Mouse (Mus musculus) adrenal gland, postnatal 14 days (tissue): ENCODE measurements around the gene Mat2a. TPM values are rescaled to one million over a fixed set of nuclear protein-coding genes. Genes with fewer than 3 reads are reported as not detected.
A peak's percentile ranks its signal among the peaks of the same experiment; 100 is the strongest.
"Not testable (repeated sequence)": the region's sequence is repeated elsewhere in the genome, so short reads cannot be mapped to it uniquely, and the experiment has no call there.

ENCODE experiments used
- DNase-seq: peaks from one replicate; pipeline ENCODE4 v3.0.0; 2021; ENCODE audit warnings: mixed read lengths
- total RNA-seq: library from RNA; stranded (reverse); gene quantifications from 2 replicates; pipeline ENCODE4 v1.2.3, GENCODE M21; 2021

Mat2a gene
- total RNA-seq, 1 experiment from 2014 or later = 257 TPM

DNA sequence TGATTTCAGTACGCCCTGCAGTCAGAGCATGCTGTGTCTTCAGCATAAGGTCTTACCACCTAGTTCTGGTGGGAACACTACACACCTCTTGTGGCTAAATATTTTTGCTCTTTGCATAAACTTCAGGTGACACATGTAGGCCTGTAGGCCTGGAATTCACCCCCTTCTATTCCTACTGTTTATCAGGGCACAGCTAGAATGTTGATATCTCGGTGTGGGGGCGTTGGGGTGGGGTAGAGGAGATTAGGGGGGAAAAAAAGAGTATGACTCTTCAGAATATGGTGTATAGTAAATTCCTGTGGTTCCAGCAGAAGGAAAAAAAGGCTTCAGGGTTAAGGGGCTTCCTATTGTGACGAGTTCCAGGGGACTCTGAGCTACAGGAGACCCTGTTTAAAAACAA, 17.2 kb upstream of the Mat2a start:
- DNase-seq = no peak

DNA sequence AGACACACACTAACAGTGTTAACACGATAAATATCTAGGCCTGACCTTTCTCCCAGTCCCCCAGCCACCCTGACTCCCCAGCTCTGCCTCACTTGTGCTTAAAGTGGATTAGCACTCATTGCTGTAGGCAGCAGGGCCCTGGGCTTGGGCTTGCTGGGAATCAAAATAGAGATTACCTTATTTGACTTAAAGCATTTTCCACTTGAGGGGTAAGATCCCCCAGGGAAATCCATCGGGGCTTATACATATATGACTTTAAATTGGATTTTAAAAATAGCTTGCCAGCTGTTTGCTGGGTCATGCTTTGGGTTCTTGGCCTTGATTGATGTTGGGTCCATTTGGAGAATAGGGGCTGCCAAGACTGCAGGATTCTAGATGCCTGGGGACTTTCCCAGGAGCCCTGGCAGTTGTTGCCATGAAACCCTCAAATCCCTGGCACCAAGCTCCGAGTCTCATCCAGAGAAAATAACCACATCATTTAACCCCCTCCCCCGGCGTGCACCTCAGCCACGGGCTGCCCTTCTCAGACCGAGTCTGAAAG, 15.5 kb upstream of the Mat2a start:
- no peak for DNase-seq

DNA sequence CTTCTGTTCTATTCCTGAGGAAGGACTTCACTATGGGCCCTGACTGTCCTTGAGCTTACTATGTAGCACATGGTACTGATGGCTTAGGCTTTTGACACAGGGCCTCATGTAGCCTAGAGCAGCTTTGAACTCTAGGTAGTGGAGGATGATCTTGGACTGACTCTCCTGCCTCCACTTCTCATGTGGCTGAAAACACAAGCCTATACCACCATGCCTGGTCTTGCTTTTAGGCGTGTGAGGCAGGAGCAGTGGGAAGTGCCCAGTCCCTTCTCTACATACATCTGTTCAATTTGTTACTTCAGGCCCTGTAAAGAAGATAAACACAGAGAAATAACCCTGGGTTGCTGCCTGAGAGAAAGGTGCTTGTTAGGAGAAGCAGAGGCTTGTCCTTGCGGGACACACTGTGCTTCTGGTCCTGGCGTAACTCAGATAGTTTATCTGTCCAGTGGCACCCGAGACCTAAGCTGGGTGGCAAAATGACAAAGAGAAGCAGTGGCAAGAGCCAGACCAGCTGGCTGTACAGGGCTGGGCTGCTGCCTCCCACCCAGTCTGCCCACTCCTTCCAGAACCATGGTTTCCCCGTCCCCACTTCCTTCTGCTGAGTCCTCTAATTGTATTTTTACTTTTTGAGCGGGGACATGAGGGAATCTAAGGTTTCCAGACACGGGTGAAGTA, 14.9 kb upstream of the Mat2a start:
- peak; percentile 50 for DNase-seq

DNA sequence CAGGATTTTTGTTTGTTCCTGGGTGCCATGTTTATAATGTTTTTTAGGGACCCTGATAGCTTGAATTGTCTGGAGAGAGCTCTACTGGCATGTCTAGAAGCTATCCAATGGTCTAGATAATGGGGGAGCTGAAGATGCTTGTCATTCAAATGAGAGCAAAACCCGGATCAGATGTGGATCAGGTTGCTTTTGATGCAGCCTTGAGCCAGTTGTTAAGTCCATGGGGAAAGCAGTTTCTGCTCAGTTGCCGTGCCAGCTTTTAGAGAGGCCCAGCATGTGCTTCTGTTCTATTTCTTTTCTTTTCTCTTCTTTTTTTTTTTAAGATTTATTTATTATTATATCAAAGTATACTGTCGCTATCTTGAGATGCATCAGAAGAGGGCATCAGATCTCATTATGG, 14.2 kb upstream of the Mat2a start:
- DNase-seq = no peak

DNA sequence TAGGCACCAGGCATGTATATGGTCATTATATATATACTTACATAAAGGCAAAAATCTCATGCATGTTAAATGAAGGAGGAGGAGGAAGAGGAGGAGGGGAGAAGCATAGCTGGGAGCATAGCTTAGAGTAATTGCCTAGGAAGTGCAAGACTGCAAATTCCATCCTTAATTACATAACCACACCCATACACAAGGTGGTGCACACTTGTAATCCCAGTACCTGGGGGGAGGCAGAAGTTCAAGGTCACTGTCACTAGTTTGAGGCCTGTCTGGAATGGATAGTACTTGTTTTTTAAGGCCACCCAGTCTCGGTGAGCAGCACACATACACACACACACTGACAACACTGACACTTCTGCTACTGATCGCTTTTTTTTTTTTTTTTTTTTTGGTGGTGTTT, 13.0 kb upstream of the Mat2a start:
- no peak for DNase-seq

DNA sequence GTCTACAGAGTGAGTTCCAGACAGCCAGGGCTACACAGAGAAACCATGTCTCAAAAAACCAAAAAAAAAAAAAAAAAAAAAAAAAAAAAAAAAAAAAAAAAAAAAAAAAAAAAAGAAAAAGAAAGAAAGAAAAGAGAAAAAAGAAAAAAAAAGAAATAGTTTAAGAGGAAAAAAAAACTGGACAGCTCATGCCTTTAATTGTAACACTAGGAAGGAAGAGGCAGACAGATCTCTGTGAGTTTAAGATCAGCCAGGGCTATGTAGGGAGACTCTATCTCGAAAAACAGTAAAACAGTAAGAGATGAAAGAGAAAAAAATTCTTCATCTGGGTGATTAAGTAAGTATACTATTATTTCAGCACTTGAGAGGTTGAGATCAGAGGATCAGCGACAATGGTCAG, 12.4 kb upstream of the Mat2a start:
- not testable (repeated sequence) for DNase-seq

DNA sequence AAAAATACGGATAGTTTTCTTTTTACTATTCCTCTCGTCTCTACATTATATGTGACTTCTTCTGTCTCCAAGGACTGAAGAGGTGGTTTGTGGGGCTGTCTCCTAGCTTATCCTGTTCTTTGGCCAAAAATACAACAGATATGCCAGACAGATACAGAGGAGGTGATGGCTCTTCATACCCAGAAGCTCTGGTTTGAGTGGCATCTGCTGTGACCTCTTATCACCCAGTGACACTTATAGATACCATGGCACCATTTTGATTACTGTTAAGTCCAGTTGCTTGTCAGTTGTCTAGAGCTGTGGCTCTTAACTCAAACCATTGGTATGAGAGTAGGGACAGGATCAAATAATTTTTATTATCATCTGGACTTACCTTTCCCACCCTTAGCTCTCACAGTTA, 8.1 kb upstream of the Mat2a start:
- no peak for DNase-seq

DNA sequence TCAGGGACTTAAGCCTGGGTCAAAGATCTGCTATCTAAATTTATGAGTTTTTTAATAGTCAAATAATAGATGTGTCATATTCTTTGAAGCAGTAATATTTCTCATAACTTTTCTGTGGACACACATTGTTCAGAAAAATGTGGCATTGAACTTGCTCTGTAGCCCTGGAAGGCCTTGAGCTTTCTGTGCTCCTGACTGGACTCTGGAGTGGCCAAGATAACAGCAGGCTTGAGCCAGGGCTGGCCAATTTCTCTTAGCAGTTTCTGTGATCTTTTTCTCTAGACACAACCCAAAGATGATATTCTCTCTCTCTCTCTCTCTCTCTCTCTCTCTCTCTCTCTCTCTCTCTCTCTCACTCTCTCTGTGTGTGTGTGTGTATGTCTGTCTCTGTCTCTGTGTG, 5.7 kb upstream of the Mat2a start:
- DNase-seq = peak; percentile 65

DNA sequence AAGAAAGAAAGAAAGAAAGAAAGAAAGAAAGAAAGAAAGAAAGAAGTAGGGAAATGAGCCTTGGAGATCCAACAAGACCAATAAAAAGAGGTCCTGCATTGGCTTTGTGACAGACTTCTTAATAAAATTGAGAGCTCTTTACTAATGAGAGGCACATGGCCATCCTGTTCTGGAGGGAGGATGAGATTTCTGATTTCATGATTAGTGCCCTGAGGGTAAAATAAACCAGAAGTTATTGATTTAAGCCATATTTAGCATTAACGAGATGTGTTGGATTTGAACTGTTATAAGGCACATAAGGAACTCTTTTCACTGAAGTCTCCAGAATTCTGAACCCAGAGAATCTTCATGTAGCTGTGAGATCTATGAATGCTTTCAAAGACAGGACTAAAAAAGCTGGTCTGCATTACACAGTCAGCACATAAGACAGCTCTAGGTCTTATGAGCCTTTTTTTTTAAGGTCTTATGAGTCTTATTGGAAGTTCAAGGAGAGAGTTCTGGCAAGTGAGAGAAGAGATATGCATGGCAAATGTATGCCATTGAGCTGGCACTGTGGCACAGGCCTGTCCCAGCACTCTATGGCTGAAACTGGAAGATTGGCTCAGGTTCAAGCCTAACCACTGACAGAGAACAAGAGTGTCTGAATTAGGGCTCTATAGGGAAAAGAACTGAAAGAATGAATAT, 3.7 kb upstream of the Mat2a start:
- no peak for DNase-seq

DNA sequence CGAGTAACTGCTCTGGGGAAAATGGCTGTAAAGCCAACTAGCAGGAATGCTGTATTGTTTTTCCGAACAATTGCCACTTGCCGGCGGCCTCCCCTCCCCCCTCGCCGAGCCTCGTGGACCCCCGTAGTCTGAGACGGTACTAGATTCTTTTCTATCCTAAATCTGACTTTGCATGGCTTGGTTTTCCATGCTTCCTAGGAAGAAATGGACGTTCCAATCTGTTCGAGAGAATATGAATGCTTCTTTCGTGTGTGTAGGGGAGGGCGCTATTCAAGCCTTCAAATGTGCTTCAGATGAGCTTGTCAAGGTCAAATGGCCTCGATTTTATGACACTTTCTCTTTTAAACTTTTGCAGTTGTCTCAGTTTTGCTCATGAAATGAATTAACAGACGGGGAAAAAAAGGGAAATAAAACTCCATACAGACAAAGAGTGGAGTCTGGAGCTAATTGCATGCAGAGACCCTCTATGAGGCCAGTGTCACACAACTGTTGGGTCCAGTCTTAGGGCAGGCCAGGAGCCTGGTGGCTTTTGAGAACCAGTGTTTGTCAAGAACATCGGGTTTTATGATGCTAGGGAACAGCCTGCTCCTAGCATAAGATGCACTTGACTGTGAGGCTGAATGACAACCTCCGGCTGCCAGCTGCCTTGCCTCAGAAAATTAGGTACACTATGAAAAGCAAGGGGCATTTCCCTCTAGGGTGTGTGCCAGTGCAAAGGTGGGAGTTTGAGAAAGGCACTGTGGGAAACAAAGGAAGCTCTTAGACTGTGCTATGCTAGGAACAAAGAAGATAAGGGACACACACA, 1.0 kb upstream of the Mat2a start:
- no peak for DNase-seq

DNA sequence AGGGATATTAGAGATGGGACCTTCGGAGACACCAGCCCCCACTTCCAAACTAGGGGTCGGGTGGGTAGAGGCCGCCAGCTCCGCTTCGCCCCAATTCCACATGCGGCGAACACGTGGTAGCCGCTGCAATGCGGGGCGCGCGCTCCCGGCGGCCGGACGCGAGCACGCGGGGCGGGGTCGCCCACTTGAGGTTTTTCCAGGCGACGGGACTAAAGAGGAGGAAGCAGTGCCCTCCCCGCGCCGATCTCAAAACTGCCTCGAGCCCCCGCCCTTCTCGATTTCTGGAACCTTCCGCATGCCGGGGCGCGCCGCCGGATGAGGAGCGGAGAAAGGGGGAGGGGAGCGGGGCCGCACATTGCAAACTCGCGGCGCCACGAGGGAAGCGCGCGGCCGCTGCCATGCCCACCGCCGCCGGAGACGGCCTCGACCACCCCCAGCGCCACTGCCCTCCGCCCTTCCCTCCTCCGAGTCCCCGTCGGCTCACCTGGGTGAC, 450 bp downstream of the Mat2a start:
- DNase-seq = peak; percentile 95

DNA sequence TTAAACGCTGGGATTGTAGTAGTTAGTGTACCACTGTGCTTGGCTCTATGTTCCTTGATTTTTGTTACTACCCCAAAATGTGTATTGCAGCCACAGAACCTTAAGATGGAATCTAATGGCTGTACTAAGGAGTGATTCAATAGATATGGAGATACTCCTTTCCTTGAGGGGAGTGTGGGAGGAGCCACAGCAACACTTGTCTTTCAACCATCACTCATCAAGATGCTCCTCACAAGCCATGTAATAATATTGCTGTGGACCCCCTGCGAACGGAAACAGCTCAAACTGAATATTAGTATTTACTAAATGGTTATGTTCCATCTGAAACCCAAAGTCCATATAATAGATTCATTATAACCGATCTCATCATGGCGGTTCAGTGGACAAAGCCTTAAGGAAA, 1.1 kb downstream of the Mat2a start:
- no peak for DNase-seq

DNA sequence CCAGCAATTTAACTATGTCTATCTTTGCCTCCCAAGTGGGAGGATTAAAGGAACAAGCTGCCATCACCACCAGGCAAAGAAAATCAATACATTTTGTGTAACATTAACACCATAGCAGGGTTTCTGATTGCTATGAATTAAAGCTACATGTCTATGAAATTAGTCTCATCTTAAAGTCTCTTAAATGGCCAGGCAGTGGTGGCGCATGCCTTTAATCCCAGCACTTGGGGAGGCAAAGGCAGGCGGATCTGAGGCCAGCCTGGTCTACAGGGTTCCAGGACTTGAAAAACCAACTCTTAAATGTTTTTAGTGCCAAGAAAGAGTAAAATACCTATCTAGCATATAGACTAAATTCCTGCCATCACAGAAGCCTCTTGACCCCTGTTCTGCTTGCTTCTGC, 7.2 kb downstream of the Mat2a start:
- DNase-seq = no peak

DNA sequence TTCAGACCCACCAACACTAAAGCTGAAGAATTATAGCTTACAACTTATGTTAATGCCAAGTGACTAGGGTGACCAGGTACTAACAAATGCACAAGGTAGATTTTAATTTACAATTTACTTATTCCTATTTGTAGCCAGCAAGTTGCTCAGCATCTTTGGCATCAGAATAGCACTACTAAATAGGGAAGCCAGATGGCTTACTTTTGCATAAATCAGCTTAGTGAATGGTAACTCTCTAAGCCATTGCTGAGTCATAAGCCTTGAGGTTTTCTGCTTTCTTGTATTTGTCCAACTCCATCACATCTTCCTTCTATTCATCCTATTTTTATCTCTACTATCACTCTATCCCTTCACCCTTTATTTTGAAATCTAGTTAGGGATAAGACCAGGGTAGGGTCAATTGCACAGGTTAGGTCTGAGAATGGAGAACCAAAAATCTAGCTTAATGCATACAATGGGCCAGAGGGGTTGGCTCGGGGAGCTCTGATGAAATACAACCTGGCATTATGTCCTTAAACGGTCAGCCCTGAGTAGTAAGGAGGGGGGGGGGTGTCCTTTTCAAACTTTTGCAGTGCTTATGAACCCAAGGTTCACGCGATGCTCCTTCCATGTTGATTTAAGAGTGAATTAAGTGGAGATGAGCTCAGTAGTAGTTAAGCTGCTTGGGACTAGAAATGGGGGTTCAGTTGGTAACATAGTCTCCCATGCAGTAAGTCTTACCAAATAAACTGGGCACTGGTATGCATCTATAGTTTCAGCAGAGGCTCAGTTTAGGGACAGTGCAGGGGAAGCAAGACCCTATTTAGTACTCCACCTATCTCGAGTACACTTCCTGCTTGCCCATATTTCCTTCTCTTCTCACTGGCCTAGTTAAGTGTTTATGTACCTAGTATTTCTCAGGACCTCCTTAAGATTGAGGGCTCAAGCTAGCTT, 8.1 kb downstream of the Mat2a start:
- no peak for DNase-seq

DNA sequence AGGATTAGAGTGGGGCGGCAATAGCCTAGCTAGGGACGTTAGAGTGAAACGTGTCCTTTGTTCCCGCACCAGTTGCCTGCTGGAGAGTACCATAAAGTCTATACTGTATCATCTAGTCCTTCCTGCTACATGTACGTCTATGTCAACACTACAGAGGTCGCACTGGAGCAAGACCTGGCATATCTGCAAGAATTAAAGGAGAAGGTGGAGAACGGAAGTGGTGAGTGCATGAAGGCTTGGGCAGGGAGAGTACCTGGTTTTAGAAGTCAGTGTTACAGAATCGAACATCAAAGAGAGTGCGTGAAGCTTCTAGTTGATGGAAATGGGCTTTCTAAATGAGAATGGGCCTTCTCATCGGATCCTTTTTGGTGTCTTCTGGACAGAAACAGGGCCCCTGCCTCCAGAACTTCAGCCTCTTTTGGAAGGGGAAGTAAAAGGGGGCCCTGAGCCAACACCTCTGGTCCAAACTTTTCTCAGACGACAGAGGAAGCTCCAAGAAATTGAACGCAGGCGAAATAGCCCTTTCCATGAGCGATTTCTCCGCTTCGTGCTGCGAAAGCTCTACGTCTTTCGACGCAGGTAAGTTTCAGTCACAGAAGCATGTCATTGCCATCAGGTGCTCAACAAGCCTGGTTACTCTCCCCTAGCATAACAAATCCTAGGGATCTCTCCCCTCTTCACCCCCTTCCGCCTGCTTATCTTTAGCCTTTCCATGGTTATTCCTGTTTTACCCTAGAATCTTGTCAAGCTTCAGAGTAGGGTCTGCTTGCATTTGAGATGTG, 10.1 kb downstream of the Mat2a start:
- DNase-seq = no peak

DNA sequence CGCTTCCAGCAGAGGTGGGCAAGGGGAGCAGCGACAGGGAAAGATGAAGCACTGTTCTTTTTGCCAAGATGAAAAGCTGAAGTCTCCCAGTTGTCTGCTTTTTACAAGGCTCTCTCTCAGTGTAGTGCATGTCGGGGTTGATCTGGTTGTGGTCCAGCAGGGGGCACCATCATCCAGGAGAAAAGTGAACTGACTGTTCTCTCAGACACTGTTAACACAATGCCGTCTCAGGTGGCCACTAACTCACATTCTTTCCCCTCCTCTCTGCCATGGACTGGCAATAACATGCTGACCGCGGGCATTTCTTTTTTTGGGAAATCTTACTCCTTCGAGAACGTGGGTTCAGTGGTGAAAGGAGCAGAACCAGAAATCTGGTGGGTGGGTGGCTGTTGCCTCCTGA, 11.3 kb downstream of the Mat2a start:
- peak; percentile 87 for DNase-seq

DNA sequence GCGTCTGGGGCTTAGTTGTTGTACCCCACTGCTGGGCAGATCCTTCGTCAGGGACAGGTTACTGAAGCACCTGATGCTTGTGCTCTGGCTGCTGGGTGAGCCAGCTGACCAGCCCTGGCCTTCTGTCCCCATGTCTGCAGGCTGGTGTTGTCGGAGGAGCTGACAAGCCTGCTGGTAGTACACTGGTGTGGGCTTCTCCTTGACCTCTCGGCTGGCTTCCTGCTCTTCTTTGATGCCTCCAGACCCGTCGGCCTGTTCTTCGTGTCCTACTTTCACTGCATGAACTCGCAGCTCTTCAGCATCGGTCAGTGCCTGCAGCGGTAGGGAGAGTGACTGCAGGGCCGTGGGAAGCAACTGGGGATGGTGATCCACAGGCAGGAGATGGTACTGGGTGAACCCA, 13.7 kb downstream of the Mat2a start:
- no peak for DNase-seq

DNA sequence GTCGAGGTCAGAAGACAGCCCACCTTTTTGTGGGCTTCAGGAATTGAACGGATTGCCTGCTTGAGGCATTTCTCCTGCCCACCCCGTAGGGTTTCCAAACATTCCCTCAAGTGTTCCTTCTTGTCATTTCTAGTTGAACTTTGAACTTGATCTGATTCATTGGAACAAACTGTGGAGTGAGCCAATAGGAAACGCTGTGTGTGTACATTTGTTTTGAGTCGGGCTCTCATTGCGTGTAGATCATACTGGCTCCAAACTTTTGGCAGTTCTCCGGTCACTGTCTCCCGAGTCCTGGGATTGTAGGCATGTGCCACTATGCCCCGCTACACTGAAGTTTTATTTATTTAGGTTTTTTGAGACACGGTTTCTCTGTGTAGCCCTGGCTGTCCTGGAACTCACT, 18.5 kb downstream of the Mat2a start:
- no peak for DNase-seq

DNA sequence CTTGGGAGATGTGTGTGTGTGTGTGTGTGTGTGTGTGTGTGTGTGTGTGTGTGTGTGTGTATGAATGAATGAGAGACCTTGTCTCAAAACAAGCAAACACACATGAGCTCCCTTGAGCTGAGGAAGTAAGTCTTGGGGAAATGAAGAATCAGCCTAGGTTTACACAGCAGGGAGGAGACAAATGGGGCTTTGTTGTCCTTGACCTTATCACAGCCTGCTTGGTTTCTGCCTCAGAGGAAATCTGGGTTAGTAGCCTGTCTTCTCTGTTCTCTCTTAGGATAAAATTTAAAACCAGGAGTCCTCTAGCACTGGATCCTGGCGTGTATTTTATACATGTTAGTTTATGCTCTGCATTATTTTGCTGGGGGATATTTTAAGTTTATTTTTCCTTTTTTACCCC, 19.6 kb downstream of the Mat2a start:
- no peak for DNase-seq

DNA sequence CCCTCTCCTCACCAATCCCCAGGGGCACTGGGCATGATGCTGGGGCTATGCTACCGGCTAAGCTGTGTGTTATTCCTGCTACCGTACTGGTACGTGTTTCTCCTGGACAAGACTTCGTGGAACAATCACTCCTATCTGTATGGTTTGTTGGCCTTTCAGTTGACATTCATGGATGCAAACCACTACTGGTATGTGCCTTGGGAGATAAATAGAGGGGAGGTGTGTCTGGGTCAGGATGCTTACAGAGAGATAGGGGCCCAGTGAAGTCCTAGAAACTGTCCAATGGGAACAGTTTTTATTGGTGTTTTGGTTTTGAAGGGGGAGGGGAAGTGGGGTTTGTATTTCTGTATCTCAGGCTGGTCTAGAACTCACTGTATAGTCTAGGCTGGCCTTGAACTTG, 21.1 kb downstream of the Mat2a start:
- no peak for DNase-seq
